Mouse (Mus musculus): ENCODE measurements around the gene Epp13.
A peak's percentile ranks its signal among the peaks of the same experiment; 100 is the strongest.
"Not testable (repeated sequence)": the region's sequence is repeated elsewhere in the genome, so short reads cannot be mapped to it uniquely, and the experiment has no call there.

The Epp13 gene

GRCm38 (mm10) chr7:6285366-6285765 is 32.9 kb downstream of the Epp13 start:
- no peak for DNase-seq (ENCODE audit: low spot score)

- peak; percentile 89 for DNase-seq (ENCODE audit: low spot score)
These were observed 33.6 kb downstream of the Epp13 start, which contains the start of gene Zfp667 for GRCm38 (mm10) chr7:6285842-6286705. Zfp667 (plus strand) TSS chr7:6286579.

- DNase-seq (ENCODE audit: low spot score): no peak
These were observed 34.5 kb downstream of the Epp13 start for GRCm38 (mm10) chr7:6286921-6287531.

GRCm38 (mm10) chr7:6291121-6291520 is 38.6 kb downstream of the Epp13 start:
- not testable (repeated sequence) for DNase-seq (ENCODE audit: low spot score)

- DNase-seq (ENCODE audit: low spot score): not testable (repeated sequence)
These were observed 48.3 kb downstream of the Epp13 start for GRCm38 (mm10) chr7:6300796-6301195.

GRCm38 (mm10) chr7:6330458-6331232 is 78.1 kb downstream of the Epp13 start:
- no peak for DNase-seq (ENCODE audit: low spot score)

- DNase-seq (ENCODE audit: low spot score): peak; percentile 14
These were observed 78.9 kb downstream of the Epp13 start, which contains the start of gene Zfp583 for GRCm38 (mm10) chr7:6331233-6331956. Zfp583 (minus strand) TSS chr7:6331285.

Data from urinary bladder, postnatal 10 days (tissue).